Mouse (Mus musculus) forebrain, embryonic 15.5 days (tissue): Measurements from ENCODE around the gene Orm1. TPM values are rescaled to one million over a fixed set of nuclear protein-coding genes. Genes with fewer than 3 reads are reported as not detected.

Experiments used
- ATAC-seq: fragments of 200-750 bp; cut with Nextera tagmentation; replicated peaks from 2 replicates; pipeline ENCODE4 v1.8.0; 2017; ENCODE audit warnings: mild to moderate bottlenecking, moderate TSS enrichment, moderate library complexity
- H3K27ac ChIP-seq: fragments of 300-500 bp; sonication (generic); replicated peaks from 2 replicates; pipeline ENCODE4 v1.5.1; 2015; ENCODE audit warnings: mild to moderate bottlenecking, inconsistent platforms
- H3K27me3 ChIP-seq: fragments of 300-500 bp; sonication (generic); 2 replicates; pipeline ENCODE4 v1.6.1; 2015; ENCODE audit warnings: inconsistent platforms
- H3K36me3 ChIP-seq: fragments of 300-500 bp; sonication (generic); 2 replicates; pipeline ENCODE4 v1.6.1; 2015; ENCODE audit warnings: mild to moderate bottlenecking, inconsistent platforms
- H3K4me1 ChIP-seq: fragments of 300-500 bp; sonication (generic); 2 replicates; pipeline ENCODE4 v1.6.1; 2015; ENCODE audit warnings: inconsistent platforms
- H3K4me2 ChIP-seq: fragments of 300-500 bp; sonication (generic); replicated peaks from 2 replicates; pipeline ENCODE4 v1.6.1; 2015; ENCODE audit warnings: mild to moderate bottlenecking, inconsistent platforms
- H3K4me3 ChIP-seq: fragments of 300-500 bp; sonication (generic); 2 replicates; pipeline ENCODE4 v1.5.1; 2015; ENCODE audit warnings: mild to moderate bottlenecking, inconsistent platforms
- H3K9ac ChIP-seq: fragments of 300-500 bp; sonication (generic); replicated peaks from 2 replicates; pipeline ENCODE4 v1.6.1; 2015; ENCODE audit warnings: mild to moderate bottlenecking, inconsistent platforms
- H3K9me3 ChIP-seq: fragments of 300-500 bp; sonication (generic); 2 replicates; pipeline ENCODE4 v1.6.1; 2016; ENCODE audit warnings: inconsistent platforms
- WGBS: fragments of 180-500 bp; shearing (Covaris S2); methylation state at CpG from one replicate; pipeline ENCODE4 v1.1.7; 2015; ENCODE audit warnings: mixed read lengths; 5-methylcytosine and 5-hydroxymethylcytosine counted together
- polyA plus RNA-seq: library from polyadenylated mRNA; unstranded; fragments of >200 nt; fragmentation: Nextera tagmentation; extraction: Ambion mirVana; gene quantifications from 2 replicates; pipeline ENCODE4 v1.2.1, GENCODE M21; 2015

Orm1 gene
- polyA plus RNA-seq, 1 experiment from 2014 or later = not detected

DNA sequence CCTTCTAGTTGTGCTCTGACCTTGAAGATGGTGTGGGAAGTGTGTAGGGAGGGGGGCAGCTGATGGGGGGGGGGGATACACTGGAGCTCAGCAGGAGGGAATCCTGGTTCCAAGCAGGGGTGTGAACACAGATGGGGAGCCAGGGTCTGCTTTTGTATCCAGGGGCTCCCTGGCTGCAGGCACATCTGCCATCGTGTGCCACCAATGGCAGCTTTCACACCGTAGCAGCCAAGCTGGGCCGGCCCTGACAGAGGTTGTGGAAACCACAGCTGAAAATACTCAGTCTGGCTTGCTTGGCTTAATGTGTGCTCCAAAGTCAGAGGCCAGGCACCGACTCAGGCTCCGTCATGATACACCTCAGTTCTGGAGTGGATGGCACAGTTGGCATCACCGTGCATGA lies 43.7 kb downstream of the Orm1 start:
- Histone ChIP-seq H3K9me3 (no peaks in the 10 kb centered on the region), H3K36me3 (peaks cover 11% of the 10 kb centered on the region; the same call in 1 of the 2 replicates), H3K4me1 (peaks cover 41% of the 10 kb centered on the region), H3K4me3 (no peak overlapping the region), H3K9ac (no peak overlapping the region), H3K27ac (peak overlapping the region; percentile 91), H3K4me2 (no peak overlapping the region), H3K27me3 (no peaks in the 10 kb centered on the region)
- 49% methylated on average over 6 of the region's 6 CpGs for WGBS
- no peak for ATAC-seq

DNA sequence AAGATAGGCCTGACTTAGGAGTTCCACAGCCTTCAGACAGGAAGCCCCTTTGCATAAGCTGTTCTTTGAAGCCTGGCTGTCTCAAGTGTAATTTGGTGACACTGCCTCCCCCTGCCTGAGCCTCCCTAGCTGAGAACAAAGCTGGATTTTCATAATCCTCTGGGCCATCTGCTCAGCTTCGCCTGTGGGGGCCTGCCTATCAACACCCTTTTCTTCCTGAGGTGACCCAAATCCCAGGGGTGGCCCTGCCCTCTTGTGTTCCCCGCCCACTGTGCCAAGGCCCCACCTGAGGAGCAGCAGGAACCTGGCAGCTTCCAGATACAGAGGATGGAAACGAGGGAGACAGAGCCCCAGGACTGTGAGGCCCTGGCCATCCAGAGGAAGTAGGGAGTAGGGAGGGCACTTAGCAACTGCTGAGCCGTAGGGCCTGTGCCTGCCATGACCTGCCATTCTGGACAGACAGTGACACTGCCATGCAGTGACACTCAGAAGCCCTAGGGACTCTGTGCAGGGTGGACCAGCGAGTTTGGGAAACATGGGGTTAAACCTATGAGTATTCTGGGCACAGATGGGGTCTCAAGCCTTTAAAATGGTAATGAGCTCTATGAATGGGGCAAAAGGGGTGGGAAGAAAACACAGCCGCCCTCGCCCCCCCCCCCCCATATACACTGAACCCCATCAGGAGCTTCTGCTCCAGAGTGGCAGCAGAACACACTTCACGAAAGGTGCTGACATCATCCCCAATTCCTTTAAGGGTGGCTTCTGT lies 44.9 kb downstream of the Orm1 start:
- Histone ChIP-seq H3K9me3 (no peaks in the 10 kb centered on the region), H3K27me3 (no peaks in the 10 kb centered on the region), H3K4me2 (peak overlapping the region; percentile 8; the same call in 1 of the 2 replicates), H3K9ac (no peak overlapping the region), H3K27ac (peak overlapping the region; percentile 91), H3K4me3 (no peak overlapping the region), H3K4me1 (peaks cover 41% of the 10 kb centered on the region), H3K36me3 (peaks cover 4% of the 10 kb centered on the region; the same call in 1 of the 2 replicates)
- ATAC-seq = peak; percentile 75
- WGBS = 4% methylated on average over 8 of the region's 8 CpGs

DNA sequence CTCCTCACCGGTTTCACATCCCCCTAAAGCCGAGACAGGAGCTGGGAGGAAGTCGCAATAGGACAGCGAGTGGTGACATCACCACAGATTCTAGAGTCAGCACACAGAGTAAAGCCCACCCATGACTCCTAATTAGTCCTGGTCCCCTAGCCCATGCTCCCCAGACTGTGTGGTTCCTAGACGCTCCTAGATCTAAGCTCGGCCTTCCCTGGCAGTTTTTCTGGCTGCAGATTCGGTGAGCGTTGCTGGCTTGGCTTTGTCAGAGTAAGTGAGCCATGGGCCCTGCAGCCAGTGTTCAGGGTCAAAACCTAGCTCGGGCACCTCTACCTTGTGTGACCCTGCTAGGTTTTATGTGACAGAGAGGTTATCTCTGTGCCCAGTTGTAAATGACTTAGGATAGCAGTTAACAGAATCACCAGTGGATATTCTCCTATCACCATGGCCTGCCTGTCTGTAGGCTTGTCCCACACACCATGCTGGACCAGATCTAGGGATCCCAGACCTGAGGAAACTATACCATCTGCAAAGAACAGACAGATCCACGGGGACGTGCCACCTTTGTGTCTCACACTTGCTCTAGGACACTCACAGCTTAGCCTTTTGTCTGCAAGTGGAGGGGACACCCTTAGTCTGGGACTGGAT lies 45.6 kb downstream of the Orm1 start:
- peaks cover 11% of the 10 kb centered on the region for H3K36me3 ChIP-seq
- peak; percentile 78 for ATAC-seq
- H3K9me3 ChIP-seq = no peaks in the 10 kb centered on the region
- H3K27ac ChIP-seq = peak overlapping the region; percentile 91
- peak overlapping the region; percentile 8; the same call in 1 of the 2 replicates for H3K4me2 ChIP-seq
- H3K9ac ChIP-seq = no peak overlapping the region
- no peaks in the 10 kb centered on the region for H3K27me3 ChIP-seq
- no peak overlapping the region for H3K4me3 ChIP-seq
- H3K4me1 ChIP-seq = peaks cover 41% of the 10 kb centered on the region
- WGBS = 17% methylated on average over 11 of the region's 11 CpGs

DNA sequence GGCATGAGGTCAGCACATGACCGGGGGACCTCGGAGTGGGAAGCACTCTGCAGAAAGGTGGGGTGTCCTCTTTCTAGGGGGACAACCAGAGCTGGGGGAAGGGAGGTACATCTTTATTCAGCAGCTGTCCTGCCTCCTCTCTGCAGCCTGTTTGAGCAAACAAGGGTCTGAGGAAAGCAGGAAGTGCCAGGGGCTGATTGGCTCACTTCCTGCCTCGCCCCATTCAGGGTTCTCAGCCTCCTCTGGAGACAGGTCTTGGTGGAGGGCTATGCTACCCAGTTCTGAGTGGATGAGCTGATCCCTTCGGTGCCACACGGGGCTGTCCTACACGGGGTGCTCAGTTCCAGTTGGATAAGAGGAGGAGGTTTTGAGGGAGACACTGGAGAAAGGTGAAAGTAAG lies 47.0 kb downstream of the Orm1 start:
- H3K4me3 ChIP-seq = no peak overlapping the region
- peaks cover 41% of the 10 kb centered on the region for H3K4me1 ChIP-seq
- 91% methylated on average over 6 of the region's 6 CpGs for WGBS
- no peak overlapping the region for H3K27ac ChIP-seq
- ATAC-seq = no peak
- no peak overlapping the region for H3K9ac ChIP-seq
- no peaks in the 10 kb centered on the region for H3K9me3 ChIP-seq
- no peak overlapping the region for H3K4me2 ChIP-seq
- peaks cover 16% of the 10 kb centered on the region for H3K36me3 ChIP-seq
- no peaks in the 10 kb centered on the region for H3K27me3 ChIP-seq

Other genes starting within 250 kb of the Orm1 start
- gene Ambp, start 189.8 kb upstream of the Orm1 start, polyA plus RNA-seq = 2.1 TPM in 1 of 2 replicates, not detected in the other
- gene Kif12, start 172.4 kb upstream of the Orm1 start, polyA plus RNA-seq = not detected in 2 replicates
- 1.3 and 1.4 TPM in 2 replicates for gene Col27a1, start 130.6 kb upstream of the Orm1 start, polyA plus RNA-seq
- not detected in 2 replicates for gene Orm3, start 11.6 kb downstream of the Orm1 start, polyA plus RNA-seq
- gene Orm2, start 17.9 kb downstream of the Orm1 start, polyA plus RNA-seq = not detected in 2 replicates
- gene Akna, start 58.8 kb downstream of the Orm1 start, polyA plus RNA-seq = 12.4 and 16.0 TPM in 2 replicates
- 6.4 and 7.7 TPM in 2 replicates for gene Whrn, start 151.4 kb downstream of the Orm1 start, polyA plus RNA-seq
- 452 and 469 TPM in 2 replicates for gene Atp6v1g1, start 200.2 kb downstream of the Orm1 start, polyA plus RNA-seq
- 4.6 and 5.8 TPM in 2 replicates for gene Tmem268, start 214.2 kb downstream of the Orm1 start, polyA plus RNA-seq